Mouse (Mus musculus): ENCODE data around the gene Vmn1r210.

GRCm38 (mm10) chr13:22879257-22879656 is 48.1 kb upstream of the Vmn1r210 start:
- TF ChIP-seq GATA1 (IDR thresholded peaks at IDR 0.05; ENCODE audit: low read length) (no peak), TAL1 (IDR thresholded peaks at IDR 0.05; ENCODE audit: low read length) (no peak)

Measured in erythroblast, embryonic 14.5 days (primary cell).